ENCODE assay signal across 7 mouse cellular contexts in genomic region chr4:41274377-41274979, GRCm38 (mm10). TPM values are rescaled to one million over a fixed set of nuclear protein-coding genes. Genes with fewer than 3 reads are reported as not detected.
A peak's percentile ranks its signal among the peaks of the same experiment; 100 is the strongest.
DNase-seq lines count a peak whose midpoint lies in the region; ATAC-seq and TF ChIP-seq lines count a peak whose summit lies in the region.

No protein-coding gene starts in this region.

- H3K4me1 ChIP-seq in heart, postnatal 0 days (ENCODE audit: control insufficient read depth, insufficient read depth): peaks cover 12% of the 10 kb centered on the region; the same call in 1 of the 2 replicates
- H3K4me1 ChIP-seq in liver, embryonic 16.5 days (ENCODE audit: control insufficient read depth, low read depth, low read length): peaks cover 32% of the 10 kb centered on the region

- no peaks in the 10 kb centered on the region for H3K27me3 ChIP-seq in heart, postnatal 0 days (ENCODE audit: control insufficient read depth, insufficient read depth, low read length)
- no peaks in the 10 kb centered on the region for H3K27me3 ChIP-seq in liver, embryonic 16.5 days (ENCODE audit: control insufficient read depth, insufficient read depth, low read depth, low read length)

- intact Hi-C loops in left cerebral cortex, postnatal 14 days (cut with DNase I): loop anchor here (10.0 kb wide), 1 partner anchor 140 kb away; the partner anchor contains the start of gene Ube2r2

- H3K36me3 ChIP-seq in heart, postnatal 0 days (replicated peaks; ENCODE audit: control insufficient read depth, insufficient read depth, low read length): 0 out of 2 replicates have a peak, but pooled peaks cover 8% of the 10 kb centered on the region
- peaks cover 6% of the 10 kb centered on the region for H3K36me3 ChIP-seq in liver, embryonic 16.5 days (ENCODE audit: control insufficient read depth, insufficient read depth)

- TF ChIP-seq CTCF in heart, postnatal 0 days (IDR thresholded peaks at IDR 0.05; ENCODE audit: low read depth): no peak

- H3K4me3 ChIP-seq in heart, postnatal 0 days (ENCODE audit: low read depth, low read length): peak overlapping the region; percentile 78
- peak overlapping the region; percentile 83 for H3K4me3 ChIP-seq in liver, embryonic 16.5 days (ENCODE audit: low read depth, low read length)

- DNase-seq in spleen, adult 12 weeks (ENCODE audit: low spot score): peak; percentile 22
- no peak for DNase-seq in spleen, adult 18-20 months
- DNase-seq in cerebellum, adult 9-10 months: peak; percentile 52
- DNase-seq in heart, postnatal 0 days (ENCODE audit: low spot score): no peak
- no peak for DNase-seq in left cerebral cortex, postnatal 14 days (ENCODE audit: low spot score in 2 of 2)
- no peak for DNase-seq in testis, postnatal 10 days (ENCODE audit: low spot score)

- H3K9ac ChIP-seq in heart, postnatal 0 days (replicated peaks; ENCODE audit: low read depth, low read length): peak overlapping the region; percentile 78
- H3K9ac ChIP-seq in liver, embryonic 16.5 days (ENCODE audit: low read depth, low read length): peak overlapping the region; percentile 85

- no peaks in the 10 kb centered on the region for H3K9me3 ChIP-seq in heart, postnatal 0 days (replicated peaks; ENCODE audit: control insufficient read depth, low read length)
- no peaks in the 10 kb centered on the region for H3K9me3 ChIP-seq in liver, embryonic 16.5 days (replicated peaks; ENCODE audit: control insufficient read depth, low read length)

- TF ChIP-seq EP300 in heart, postnatal 0 days (IDR thresholded peaks at IDR 0.05; ENCODE audit: low read depth): no peak

- peak; percentile 56 for ATAC-seq in heart, postnatal 0 days (ENCODE audit: insufficient read depth, low read depth)
- peak; percentile 49 for ATAC-seq in liver, embryonic 16.5 days (ENCODE audit: low read depth)

- H3K27ac ChIP-seq in heart, postnatal 0 days (ENCODE audit: low read depth): peak overlapping the region; percentile 91
- peak overlapping the region; percentile 91 for H3K27ac ChIP-seq in liver, embryonic 16.5 days (ENCODE audit: low read length)

- H3K4me2 ChIP-seq in heart, postnatal 0 days (ENCODE audit: low read depth, low read length): peak overlapping the region; percentile 96
- peak overlapping the region; percentile 72 for H3K4me2 ChIP-seq in liver, embryonic 16.5 days (ENCODE audit: low read depth, low read length)

- under 1% methylated on average over 17 of the region's 18 CpGs for WGBS in heart, postnatal 0 days
- WGBS in liver, embryonic 16.5 days (ENCODE audit: insufficient replicate concordance): under 1% methylated on average over 17 of the region's 18 CpGs

RNA-seq across cellular contexts. Expression of gene Ubap2, which starts 0.5 kb away (rescaled TPM):
- total RNA-seq in heart, postnatal 0 days (2014; rRNA removed; ENCODE audit: low replicate concordance): 18.2 and 19.5 TPM in 2 replicates
- polyA plus RNA-seq in heart, postnatal 0 days (2015; fragmentation: Nextera tagmentation; extraction: Ambion mirVana): 26.4 and 27.1 TPM in 2 replicates
- 20.4 and 23.9 TPM in 2 replicates for polyA plus RNA-seq in liver, embryonic 16.5 days (2015; fragmentation: Nextera tagmentation; extraction: Ambion mirVana)
- total RNA-seq in left cerebral cortex, postnatal 14 days (2021): 10 to 100 TPM; 46.1 to 47.6 TPM

RNA-seq across cellular contexts. Expression of gene Dcaf12, which starts 40.2 kb away (rescaled TPM):
- 31.0 and 35.9 TPM in 2 replicates for total RNA-seq in heart, postnatal 0 days (2014; rRNA removed; ENCODE audit: low replicate concordance)
- 29.0 and 31.1 TPM in 2 replicates for polyA plus RNA-seq in heart, postnatal 0 days (2015; fragmentation: Nextera tagmentation; extraction: Ambion mirVana)
- polyA plus RNA-seq in liver, embryonic 16.5 days (2015; fragmentation: Nextera tagmentation; extraction: Ambion mirVana): 79.7 and 87.8 TPM in 2 replicates
- 10 to 100 TPM; 52.7 to 55.3 TPM for total RNA-seq in left cerebral cortex, postnatal 14 days (2021)

Comparison
In these comparisons a context has a peak if more than half of its experiments do, and no peak if none do; other contexts are left out.
1. DNase-seq: peak in spleen, adult 12 weeks (single experiment) and cerebellum, adult 9-10 months (single experiment); none in spleen, adult 18-20 months (0 of 2), heart, postnatal 0 days (single experiment), left cerebral cortex, postnatal 14 days (0 of 2) and testis, postnatal 10 days (single experiment).